Mouse (Mus musculus) heart, postnatal 0 days (tissue): ENCODE data around the gene Sds.

Experiments
- CTCF ChIP-seq: IDR thresholded peaks from 2 replicates; pipeline ENCODE4 v1.5.1; 2016; ENCODE audit warnings: antibody characterized with exemption, control low read depth, low read depth
- EP300 ChIP-seq: IDR thresholded peaks from 2 replicates; pipeline ENCODE4 v1.6.1; 2016; ENCODE audit warnings: antibody characterized with exemption, low read depth

DNA sequence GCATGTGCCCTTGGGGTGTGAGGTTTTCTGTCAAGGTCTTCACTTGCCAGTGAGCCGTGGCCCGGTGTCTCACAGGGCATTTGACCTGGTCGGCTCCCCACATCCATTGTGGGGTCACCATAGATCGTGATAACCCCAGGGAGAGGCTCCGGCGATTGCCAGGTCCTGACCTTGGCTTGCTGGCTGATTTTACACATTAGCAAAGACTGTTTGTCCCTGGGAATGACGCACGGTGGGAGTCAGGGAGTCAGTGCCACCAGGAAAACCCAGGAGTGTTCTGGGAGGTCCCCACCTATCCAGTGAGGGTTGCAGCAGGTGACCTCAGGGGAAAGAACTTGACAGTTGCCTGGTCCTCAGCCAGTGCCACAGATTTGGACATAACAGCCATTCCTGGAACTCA, 3.6 kb upstream of the Sds start, which contains the start of gene Sdsl:
- TF ChIP-seq CTCF (no peak), EP300 (no peak)
